Mouse (Mus musculus): ENCODE measurements at regions not wholly inside any gene's neighbourhood (a gene's known extent, or its start where the extent isn't known, plus 50 kb on each side); places are given as distances from the start of the nearest gene placed in this dataset.

- no peak for DNase-seq (ENCODE audit: low spot score)
Measured at GRCm38 (mm10) chr1:35926191-35927048, 141.8 kb upstream of the Hs6st1 start.

DNA sequence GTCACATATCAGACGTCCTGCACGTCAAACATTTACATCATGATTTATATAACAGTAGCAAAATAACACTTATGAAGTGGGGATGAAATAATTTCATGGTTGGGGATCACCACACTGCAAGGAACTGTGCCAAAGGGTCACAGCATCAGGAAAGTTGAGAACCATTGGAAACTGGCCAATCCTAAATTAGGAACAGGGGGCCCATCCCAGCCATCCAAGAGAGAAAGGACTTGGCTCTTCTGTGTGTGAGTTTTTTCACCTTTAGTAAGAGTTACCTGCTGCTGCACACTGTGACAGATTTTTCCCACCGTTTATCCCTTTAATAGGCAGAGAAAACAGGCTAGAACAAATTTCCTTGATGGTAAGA is 141.2 kb upstream of the Hs6st1 start:
- DNase-seq (ENCODE audit: low spot score): no peak

DNA sequence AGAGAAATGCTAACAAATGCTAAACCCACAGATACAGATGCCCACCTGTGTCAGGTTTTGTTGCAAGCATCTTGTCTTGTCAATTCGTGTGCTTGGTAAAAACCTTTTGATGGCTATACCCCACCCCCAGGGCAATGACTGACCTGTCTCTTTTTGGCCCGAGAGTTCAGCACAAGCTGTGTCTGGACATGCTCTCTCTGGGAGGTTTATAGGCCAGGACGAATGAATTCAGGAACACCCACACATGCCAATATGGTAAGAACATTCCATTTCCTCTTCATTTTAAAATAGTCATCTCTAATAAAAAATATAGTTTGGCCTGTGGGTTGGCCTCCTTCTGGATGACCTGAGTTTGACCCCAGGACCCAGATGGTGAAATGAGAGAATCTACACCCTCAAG is 137.8 kb upstream of the Hs6st1 start:
- no peak for DNase-seq (ENCODE audit: low spot score)

DNA sequence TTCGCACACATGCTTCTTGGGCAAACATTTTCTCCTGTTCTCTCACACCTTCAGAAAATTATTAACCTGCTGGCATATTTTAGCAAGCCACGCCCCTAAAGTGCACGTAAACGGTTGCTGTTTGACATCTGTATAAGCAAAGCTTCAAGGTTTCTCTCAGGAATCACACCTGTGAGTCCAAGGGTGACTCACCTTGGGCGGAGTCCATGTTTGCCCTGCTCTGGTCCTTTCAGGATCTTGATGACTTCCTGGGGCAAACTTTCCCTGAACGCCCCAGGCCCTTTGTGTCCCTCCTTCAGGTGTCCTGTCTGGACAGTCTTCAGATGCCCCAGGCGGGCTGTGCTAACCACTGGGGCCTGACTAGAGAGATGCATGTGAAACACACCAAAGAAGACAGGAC is 137.1 kb upstream of the Hs6st1 start:
- DNase-seq (ENCODE audit: low spot score): no peak

- DNase-seq (ENCODE audit: low spot score): no peak
Measured at GRCm38 (mm10) chr1:35933511-35933910, 134.7 kb upstream of the Hs6st1 start.

DNA sequence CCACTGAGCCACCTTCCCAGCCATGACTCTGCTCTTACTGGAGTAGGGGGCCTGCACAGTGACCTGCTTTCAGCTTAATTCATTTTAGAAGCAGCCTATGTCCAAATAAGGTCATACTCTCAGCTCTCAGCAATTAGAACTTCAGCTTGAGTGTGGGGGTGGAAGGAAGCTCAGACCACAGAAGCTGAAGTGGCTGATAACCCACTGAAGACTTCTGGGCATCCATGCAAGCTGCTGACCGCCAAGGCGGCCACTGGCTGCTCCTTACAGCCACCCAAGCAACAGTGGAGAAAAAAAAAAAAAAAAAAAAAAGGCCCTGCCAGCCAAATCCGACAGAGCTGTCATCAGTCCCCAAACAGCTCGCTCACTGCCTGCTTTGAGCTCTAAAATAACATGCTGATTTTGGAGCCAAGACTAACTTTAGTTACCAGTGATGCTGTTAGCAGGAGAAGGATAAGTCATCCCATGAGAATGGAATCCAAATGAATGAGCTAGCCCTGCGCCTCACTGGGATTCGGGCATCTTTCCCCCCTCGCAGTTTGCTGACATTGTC is 133.0 kb upstream of the Hs6st1 start:
- DNase-seq (ENCODE audit: low spot score): no peak

DNA sequence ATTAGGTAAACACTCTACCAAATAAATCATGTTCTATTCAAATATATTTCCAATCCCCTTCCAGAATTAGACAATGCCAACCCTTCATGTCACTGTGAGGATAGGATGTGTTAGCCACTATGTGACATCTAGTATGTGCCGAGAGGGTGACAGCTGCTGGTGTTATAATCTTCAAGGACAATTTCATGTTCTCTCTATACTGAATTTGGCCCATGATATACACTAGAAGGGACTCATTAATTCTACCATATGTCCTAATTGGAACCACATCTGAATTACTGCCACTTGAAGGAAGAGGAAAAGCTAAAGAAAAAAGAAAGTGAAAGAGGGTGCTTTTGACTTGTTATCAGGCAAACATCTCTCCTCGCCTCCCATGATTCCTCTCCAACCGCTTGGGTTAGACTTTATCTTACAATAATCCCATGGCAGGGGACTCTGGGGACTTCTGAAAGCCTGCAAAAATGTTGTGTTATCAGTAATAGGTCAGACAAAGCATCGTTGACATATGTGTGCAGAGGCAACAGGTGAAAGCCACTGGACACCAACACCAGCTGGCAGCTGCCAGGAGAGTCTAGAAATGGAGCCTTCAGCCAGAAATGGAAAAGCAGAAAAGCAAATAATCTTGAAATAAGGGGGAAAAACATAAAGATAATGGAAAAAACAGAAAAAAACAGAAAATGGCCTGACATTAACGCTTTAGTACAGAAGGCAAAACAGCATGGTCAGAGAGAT is 131.7 kb upstream of the Hs6st1 start:
- DNase-seq (ENCODE audit: low spot score): no peak

DNA sequence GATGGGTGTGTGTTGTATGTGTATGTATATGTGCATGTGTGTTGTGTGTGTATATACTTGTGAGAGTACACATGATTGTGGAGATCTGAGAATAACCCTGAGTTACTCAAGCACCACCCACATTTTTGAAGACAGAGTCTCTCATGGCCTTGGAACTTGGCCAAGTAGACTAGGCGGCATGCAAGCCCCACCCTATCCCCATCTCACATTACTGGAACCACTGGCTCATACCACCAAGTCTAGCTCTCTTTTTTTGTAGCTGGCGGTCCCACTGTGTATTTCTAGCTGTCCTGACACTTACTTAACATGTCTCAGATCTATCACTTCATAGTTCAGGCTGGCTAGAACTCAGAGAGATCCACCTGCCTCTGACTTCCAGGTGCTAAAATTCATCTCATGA is 128.0 kb upstream of the Hs6st1 start:
- DNase-seq (ENCODE audit: low spot score): no peak

DNA sequence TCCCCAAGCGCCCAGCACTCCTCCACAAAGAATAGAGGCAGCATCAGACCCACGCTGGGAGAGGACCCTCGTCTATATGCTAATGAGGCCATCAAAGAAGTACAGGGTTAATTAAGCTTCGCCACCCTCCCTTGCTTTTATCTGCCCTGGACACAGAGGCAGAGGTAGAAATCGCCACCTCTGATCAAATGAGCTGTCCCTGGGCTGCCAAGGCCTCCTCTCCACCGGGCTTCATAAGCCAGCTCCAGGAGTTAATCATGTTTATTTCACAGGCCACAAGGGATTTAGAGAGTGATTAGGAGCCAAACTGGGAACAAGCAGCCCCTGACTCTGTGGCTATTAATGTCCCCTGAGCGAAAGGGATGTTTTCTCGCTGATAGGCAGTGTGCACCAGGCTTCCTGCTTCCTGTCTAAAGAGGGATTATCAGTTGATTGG is 126.5 kb upstream of the Hs6st1 start:
- no peak for DNase-seq (ENCODE audit: low spot score)

DNA sequence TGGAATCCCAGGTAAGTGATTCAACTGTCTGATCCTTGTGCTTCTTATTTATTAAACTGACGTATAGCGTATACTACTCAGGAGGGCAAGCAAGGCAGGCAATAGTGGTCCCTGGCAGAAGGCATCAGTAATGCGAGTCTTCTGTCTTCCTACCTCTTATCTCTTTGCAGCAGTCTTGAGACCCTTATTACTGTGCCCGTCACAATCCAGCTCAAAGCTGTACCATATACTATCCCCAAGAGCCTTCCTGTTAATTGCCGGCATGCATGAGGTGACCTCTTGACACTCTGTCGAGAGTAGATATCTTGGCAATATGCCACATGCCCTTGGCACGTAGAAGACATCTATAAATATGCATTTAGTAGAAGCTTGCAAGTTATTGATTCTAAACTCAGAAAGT is 126.0 kb upstream of the Hs6st1 start:
- DNase-seq (ENCODE audit: low spot score): no peak

DNA sequence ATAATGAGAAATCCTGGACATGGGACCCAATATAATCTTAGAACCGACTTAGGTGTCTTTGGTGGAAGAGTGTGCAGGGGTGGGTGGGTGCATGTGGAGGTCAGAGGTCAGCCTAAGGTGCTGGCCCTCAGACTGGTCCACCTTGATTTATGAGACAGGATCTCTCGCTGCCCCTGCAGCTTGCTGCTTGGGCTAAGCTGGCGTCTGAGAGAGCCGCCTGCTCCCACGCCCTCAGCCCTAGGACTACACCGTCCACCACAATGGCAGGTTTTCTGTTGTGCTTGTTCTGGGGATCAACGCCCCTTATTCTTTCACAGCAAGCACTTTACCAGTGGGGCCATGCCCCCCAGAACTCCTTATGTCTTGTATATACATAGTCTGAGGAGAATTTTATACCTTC is 124.4 kb upstream of the Hs6st1 start:
- no peak for DNase-seq (ENCODE audit: low spot score)

DNA sequence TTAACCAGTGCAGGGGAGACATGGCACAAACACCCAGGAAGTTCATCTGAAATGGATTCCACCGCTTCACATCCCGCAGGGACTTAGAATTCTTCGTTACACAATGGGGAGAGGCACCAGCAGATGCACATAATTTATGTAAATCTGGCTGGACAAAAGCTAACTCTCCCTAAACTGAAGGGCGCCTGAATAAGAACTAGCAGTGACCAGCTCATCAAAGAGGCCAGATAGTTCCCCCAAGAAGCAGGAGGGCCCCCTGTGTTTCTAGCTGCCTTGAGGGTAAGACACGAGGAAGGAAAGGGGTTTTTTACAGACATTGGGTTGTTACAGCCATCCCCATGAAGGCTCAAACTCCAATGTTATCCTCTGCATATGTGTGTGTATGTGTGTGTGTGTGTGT is 123.8 kb upstream of the Hs6st1 start:
- no peak for DNase-seq (ENCODE audit: low spot score)

GRCm38 (mm10) chr1:35944849-35945248 is 123.4 kb upstream of the Hs6st1 start:
- DNase-seq (ENCODE audit: low spot score): no peak

DNA sequence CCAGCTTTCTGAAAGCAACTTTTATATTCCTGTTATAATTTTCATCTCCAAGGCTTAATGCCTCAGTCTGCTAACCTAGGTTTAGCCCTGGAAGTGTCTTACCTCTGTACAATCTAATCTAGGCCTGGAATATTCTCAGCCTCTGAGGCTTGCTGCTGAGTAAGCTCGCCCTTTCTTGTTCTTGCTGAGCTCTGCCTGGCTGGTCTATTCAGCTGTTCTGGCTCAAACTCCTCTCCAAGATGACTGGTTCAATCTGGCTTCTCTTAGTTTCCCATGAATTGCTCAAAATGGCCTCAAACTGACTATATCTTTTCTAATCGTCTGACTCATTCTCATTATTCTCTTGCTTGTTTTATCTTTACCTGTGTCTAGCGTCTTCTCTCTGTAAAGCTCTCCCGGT is 122.6 kb upstream of the Hs6st1 start:
- DNase-seq (ENCODE audit: low spot score): no peak

GRCm38 (mm10) chr1:35948104-35948503 is 120.1 kb upstream of the Hs6st1 start:
- DNase-seq (ENCODE audit: low spot score): no peak

DNA sequence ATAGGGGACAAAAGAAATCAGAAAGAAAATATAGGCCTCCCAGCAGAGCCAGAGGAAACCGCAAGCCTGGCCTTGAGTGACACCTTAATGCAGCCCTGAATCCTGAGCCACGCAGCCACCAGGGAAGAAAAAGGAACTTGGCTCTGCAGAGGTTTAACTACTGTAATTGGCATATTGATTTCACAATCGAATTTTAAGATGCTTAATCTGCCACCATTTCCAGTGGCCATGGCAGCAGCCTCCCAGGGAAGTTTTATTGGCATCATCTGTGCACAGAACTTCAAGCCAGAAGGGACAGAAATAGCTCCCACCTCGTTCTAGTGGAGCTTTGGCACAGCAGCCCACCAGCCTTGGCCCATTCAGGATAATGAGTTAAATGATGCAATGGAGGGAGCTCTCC is 117.1 kb upstream of the Hs6st1 start:
- no peak for DNase-seq (ENCODE audit: low spot score)

DNA sequence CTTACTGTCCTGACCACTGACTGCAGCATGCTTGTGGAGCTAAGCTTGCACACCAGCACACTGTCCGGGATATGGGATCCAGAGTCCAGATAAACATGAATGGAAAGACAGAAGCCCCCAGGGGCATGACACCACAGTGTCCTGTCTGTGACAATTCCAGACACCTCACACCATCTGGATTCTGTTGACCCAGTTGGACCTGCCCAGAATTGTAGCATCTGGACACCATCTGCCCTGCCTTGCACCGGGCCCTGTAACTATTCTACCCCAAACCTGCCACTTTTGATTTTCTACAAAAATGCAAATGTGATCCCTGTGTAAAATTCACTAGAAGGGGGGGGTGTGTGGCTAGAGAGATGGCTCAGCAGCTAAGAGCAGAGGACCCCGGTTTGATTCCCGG is 114.5 kb upstream of the Hs6st1 start:
- DNase-seq (ENCODE audit: low spot score): no peak

DNA sequence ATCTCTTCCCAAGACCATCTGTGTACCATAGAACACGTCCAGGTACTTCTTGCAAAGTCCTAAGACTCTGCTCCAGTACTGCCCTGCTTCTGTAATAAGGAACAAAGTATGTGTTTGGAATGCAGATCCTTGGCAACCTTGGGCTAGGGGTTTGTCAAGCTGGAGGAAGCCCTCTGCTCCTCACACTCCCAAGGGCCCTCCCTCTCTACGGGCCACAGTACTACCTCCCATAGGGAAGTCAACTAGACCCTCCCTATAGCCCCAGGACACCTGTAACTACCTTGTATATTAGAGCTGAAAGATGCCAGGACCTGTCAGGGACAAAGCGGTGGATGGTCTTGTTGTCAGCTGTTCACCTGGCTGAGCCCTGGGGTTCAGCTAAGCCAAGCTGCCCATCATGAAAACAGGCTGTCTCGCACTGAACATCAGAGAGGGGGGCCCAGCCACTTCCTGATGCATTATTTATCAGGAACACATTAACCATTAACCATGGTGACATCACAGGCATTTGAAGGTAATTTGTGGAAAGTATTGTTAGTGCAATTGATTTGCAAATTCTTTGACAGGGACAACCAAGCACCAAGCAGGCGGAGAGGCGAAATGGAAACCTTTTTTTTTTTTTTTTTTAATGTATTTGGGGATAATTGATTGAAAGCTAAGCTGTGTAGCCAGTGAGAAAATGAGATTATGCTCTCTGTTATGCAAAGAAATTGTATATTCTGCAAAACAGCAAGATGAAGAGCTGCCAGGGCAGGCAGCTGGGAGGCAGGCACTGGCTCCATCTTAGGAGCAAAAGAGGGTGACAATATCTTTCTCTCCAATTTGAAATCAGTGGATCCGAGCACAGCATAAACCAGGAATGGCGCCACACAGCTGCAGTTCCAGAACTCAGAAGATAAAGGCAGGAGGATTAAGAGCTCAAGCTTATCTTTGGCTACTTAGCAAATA is 110.5 kb upstream of the Hs6st1 start:
- no peak for DNase-seq (ENCODE audit: low spot score)

DNA sequence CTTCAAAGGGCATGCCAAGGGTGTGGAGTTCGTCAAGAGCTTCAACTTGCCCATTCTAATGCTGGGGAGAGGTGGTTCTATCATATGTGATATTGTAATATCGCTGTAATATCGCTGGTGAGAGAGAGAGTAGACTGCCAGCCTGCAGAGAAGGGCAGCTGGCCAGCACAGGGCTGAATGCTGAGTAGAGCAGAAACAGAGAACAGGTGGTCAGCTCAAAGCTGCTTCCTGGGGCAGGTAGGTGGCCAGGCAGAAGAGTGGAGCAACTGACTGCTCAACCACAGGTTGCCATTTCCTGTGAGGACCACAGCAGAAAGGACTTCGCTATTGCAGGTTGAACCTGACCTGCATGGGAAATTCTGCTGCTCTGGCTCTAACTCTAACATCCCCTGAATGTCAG is 108.5 kb upstream of the Hs6st1 start:
- no peak for DNase-seq (ENCODE audit: low spot score)

- no peak for DNase-seq (ENCODE audit: low spot score)
Measured at GRCm38 (mm10) chr1:35960844-35961243, 107.4 kb upstream of the Hs6st1 start.

DNA sequence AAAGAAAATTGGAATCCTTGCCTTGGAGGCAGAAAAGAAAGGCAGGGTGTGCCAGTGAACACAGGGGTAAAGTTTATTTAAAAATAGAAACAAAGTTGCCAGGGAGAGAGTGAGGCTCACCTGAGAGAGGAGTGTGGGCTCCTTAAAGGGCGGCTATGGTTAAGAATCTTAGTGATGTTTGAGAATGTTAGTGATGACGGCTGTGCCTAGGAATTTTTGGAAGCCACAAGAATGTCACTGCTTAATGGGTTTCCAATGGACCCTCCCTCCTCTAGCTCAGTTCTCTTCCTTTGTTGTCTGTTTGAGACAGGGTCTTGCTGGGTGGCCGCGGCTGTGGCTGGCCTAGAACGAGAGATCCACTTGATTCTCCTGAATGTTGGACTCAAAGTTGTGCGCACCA is 106.3 kb upstream of the Hs6st1 start:
- no peak for DNase-seq (ENCODE audit: low spot score)

DNA sequence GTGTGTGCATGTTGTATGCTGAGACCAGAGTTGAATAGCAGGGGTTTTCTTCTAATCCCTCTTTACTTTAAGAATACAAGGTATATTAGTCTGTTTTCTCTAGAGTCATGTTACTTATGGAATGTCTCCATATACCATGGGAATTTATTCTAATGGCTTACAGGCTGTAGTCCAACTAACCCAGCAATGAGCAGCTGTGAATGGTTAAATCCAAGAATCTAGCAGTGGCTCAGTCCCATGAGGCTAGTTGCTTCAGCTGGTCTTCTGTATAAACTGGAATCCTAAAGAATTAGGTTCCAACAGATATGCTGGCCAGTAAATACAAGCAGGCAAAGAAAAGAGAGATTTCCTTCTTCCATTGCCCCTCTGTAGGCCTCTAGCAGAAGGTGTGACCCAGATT is 99.7 kb upstream of the Hs6st1 start:
- no peak for DNase-seq (ENCODE audit: low spot score)
